Mouse (Mus musculus): ENCODE measurements around the gene Igf2.

- no peak for TF ChIP-seq CTCF (IDR thresholded peaks at IDR 0.05)
- no peak for TF ChIP-seq EP300 (IDR thresholded peaks at IDR 0.05)
Measured at GRCm38 (mm10) chr7:142630691-142631090, 35.9 kb downstream of the Igf2 start.

Measured in lung, postnatal 0 days (tissue).